Mouse (Mus musculus) inflammation-experienced regulatory T-cells (primary cell): ENCODE data around the gene Snx1. TPM values are rescaled to one million over a fixed set of nuclear protein-coding genes. Genes with fewer than 3 reads are reported as not detected.

Experiments
- polyA plus RNA-seq, 2 experiments: library from polyadenylated mRNA; unstranded; fragments of 100-300 nt; shearing (Covaris generic); gene quantifications; one replicate each; pipeline ENCODE4 v1.2.1; 2017

Gene Snx1
- polyA plus RNA-seq = 100 to 1,000 TPM; 113 to 140 TPM

DNA sequence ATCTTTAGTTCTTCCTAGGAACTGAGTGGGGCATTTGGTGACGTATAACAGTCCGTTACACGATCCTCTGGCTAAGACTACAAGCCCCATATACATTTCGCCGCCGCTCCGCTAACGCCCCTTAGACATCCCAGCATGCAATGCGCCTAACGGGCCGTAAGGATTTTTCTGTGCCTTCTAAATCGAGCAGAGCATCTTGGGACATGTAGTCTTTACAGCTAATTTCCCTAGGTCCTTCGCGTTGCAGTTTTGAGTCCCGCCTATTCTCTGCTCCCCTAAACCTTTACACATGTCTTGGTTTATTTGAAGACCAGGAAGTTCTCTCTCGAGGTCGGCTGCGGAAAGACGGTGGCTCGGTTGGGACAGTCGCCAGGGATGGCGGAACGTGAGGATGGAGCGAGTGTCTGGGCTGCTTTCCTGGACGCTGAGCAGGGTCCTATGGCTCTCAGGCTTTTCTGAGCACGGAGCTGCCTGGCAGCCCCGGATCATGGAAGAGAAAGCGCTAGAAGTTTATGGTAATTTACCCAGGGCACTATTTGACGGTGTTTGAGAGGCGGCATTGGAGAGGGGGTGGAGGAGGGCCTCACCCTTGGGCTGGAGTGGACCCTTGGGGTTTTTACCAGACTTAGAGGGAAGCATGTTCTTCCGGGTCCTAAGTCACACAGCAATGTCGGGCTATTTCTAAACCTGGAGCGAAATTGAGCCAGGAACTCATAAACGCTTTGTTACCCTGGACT, at the start of gene Snx1, which contains the start of gene Ciao2a:
Gene Snx1 (minus strand): TSS at position 132 of the 737 bp plus-strand sequence.
Gene Ciao2a (plus strand): TSS at position 156 of the 737 bp plus-strand sequence.

DNA sequence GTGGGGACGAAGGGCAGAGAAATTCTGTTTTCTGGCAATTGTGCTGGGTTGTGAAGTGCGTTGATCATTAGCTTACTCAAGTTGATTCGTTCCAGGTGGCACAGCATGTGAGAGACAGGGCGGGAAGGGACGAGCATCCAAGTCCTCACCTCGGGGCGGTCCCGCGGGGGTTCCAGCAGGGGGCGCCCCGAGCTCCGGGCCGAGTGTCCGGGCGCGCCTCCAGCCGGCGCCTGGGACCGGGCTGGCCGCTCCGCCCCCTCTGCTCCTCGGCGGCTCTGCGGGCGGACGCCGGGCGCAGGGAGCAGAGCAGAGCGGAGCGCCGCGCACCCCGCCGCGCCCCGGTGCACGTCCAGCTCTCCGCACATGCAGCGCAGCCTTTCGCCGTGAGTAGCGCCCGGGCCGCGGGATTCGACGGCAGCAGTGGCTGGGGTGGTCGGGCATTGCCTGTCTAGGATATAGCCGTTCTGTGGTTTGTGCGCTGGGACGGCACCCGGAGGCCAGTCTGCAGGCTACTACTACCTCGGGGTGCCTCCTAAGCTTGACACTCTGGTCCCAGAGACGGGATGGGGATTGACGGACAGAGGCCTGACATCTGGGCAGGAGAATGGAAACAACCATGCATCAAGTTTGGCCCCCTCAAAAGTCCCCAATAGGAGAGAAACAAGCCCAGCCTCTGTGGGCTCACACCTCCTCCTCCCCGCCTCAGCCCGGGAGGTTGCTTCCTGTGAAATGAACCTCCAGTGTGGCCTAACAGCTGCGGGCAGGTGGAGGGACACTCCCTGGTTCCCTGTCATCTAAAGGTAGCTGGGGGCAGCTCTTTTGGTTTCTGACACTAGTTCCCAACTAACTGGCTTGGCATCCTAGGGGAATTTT, 31.8 kb upstream of the Snx1 start, which contains the start of gene Dapk2:
Gene Dapk2 (plus strand): TSS at position 266 of the 873 bp plus-strand sequence.

DNA sequence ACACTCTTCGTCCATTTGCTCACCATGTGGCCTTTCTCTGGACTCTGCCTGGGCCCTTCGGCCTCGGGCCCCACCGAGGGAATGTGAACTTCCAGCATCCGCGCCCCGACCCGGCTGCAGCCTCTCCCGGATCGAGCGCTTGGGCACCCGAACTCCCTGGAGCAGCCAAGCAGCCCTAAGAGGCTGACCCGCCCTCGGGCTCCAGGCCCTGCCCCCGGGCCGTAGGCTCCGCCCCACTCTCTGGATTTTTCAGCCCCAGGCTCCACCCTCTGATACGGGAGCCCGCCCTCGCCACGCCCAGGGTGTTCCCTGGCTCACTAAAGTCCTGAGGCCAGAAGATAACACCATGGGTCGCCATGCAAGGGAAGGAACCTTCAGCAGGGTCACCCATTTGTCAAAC, 56.8 kb downstream of the Snx1 start, which contains the start of gene Snx22:
Gene Snx22 (minus strand): TSS at position 137 of the 400 bp plus-strand sequence.

DNA sequence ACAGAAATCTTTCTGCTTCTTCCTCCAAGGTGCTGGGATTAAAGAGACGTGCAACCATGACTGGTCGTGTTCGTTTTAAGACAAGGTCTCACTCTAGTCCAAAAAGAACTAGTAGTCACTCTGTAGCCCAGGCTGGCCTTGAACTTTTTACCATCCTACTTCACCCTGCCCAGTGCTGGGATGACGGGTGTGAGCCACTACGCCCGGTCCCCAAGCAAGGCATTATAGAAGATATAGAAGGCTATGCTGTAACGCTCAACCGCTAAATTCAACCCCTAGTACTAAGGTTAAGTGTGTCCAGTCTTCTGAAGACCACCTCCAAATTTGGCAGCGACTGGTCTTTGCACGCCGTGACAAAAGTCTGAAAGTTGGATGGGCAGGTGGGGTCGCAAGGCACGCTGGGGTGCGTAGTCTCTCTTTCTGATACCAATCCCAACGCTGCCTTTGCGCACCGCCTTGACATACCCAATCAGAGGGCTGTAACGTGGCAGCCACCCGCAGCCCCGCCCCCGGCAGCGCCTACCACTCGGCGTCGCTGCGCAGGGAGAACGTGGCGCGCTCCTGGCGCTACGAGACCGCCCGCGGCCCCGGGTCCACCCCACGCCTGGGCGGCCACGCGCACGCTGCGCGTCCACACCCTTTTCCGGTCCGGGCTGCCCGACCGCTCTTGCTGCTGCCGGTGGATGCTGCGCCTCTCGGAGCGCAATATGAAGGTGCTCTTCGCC, 66.6 kb downstream of the Snx1 start, which contains the start of gene Ppib:
Gene Ppib (plus strand): TSS at position 640 of the 725 bp plus-strand sequence.

Other genes with a start within 250 kb of the Snx1 start
- gene Pclaf, start 236.3 kb downstream of the Snx1 start, polyA plus RNA-seq = 1 to 10 TPM; 3.0 to 3.2 TPM
- gene Trip4, start 217.8 kb downstream of the Snx1 start, polyA plus RNA-seq = 10 to 100 TPM; 37.3 to 39.7 TPM
- gene Csnk1g1, start 217.7 kb downstream of the Snx1 start, polyA plus RNA-seq = 10 to 100 TPM; 24.3 to 30.6 TPM
- gene Ppib, start 66.4 kb downstream of the Snx1 start, polyA plus RNA-seq = 100 to 1,000 TPM; 289 to 350 TPM
- gene Snx22, start 56.9 kb downstream of the Snx1 start, polyA plus RNA-seq = 1 to 10 TPM; 1.1 to 2.1 TPM
- gene Ciao2a, start within 50 bp of the Snx1 start, polyA plus RNA-seq = 100 to 1,000 TPM; 100 to 113 TPM
- gene Dapk2, start 31.6 kb upstream of the Snx1 start, polyA plus RNA-seq = 1 to 10 TPM in 1 of 2 experiments, under 1 TPM in 1; 0.20 to 2.1 TPM
- 10 to 100 TPM; 32.9 to 38.7 TPM for gene Herc1, start 223.9 kb upstream of the Snx1 start, polyA plus RNA-seq